Mouse (Mus musculus) large intestine, adult 2 months (tissue): ENCODE measurements around the gene Gm16503. TPM values are rescaled to one million over a fixed set of nuclear protein-coding genes. Genes with fewer than 3 reads are reported as not detected.

Experiments
- DNase-seq: peaks from one replicate; pipeline ENCODE4 v3.0.0-alpha.2; 2012; ENCODE audit warnings: low read depth, low spot score
- WGBS: fragments of 180-500 bp; shearing (Covaris S2); methylation state at CpG from one replicate; pipeline ENCODE4 v1.1.7; 2018; 5-methylcytosine and 5-hydroxymethylcytosine counted together
- polyA plus RNA-seq: library from polyadenylated mRNA; depleted of rRNA; stranded (reverse); fragments of >200 nt; gene quantifications from 2 replicates; pipeline ENCODE4 v1.2.3, GENCODE M21; 2012; rRNA removed

Gm16503 gene
- polyA plus RNA-seq, 1 experiment = not detected

DNA sequence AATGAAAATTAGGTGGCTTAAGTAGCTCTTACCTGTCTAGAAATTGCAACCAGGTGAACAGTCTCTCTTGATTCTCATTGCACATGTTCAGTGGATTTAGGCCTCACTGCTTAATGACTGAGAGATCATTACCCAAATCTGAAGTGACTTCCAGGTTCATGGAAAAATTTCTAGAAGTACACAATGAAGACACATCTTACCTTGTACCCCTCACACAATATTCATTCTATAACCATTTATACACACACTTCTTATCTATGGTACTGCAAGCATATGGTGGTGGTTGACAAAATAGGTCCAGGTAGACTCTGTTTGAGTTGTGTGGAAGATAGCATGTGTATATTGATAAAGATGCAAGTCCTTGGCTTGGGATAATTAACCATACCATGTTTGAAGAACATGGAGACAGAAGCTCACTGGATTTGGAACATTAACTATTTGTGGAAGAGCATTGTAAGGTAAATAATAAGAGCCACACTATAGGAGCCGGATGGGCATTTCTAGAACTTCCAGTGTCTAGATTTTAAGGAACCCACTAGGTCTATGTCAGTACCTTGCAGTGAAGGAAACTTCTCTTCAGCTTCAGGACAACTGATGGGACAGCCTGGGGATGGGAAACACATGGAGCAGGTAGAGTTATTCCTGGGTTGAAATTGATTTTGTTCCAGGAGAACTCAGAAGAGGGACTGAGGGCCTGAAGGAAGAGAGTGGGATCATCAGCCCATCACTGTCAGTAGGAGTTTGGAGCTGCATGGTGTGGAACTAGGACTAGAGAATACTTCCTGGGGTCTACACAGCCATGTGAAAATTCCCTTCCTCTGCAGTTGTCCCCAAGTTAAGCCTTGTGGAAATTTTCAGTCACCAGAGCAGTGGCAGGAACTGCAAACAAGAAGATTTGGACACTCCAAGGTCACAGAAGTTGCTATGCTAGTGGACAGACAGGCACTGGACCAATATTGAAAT, 46.8 kb downstream of the Gm16503 start:
- 56% methylated on average over 1 of the region's 1 CpGs for WGBS
- DNase-seq = no peak

Other genes starting within 250 kb of the Gm16503 start
- not detected in 2 replicates for gene Zfp988, start 234.5 kb upstream of the Gm16503 start, polyA plus RNA-seq
- gene Zfp978, start 178.9 kb upstream of the Gm16503 start, polyA plus RNA-seq = not detected in 2 replicates
- gene Zfp982, start 47.8 kb upstream of the Gm16503 start, polyA plus RNA-seq = 0.06 and 0.08 TPM in 2 replicates
- not detected in 2 replicates for gene Zfp985, start 13.1 kb downstream of the Gm16503 start, polyA plus RNA-seq
- gene Zfp979, start 102.3 kb downstream of the Gm16503 start, polyA plus RNA-seq = 0.05 TPM in 1 of 2 replicates, not detected in the other
- gene Zfp534, start 162.3 kb downstream of the Gm16503 start, polyA plus RNA-seq = not detected in 2 replicates